Mouse (Mus musculus) midbrain, embryonic 10.5 days (tissue): Measurements from ENCODE around the gene Fkbp5. TPM values are rescaled to one million over a fixed set of nuclear protein-coding genes. Genes with fewer than 3 reads are reported as not detected.
A peak's percentile ranks its signal among the peaks of the same experiment; 100 is the strongest.

Source experiments
- DNase-seq: peaks from one replicate; pipeline ENCODE4 v3.0.0-alpha.2; 2017; ENCODE audit warnings: low spot score
- H3K27ac ChIP-seq: fragments of 300-500 bp; sonication (generic); replicated peaks from 2 replicates; pipeline ENCODE4 v1.5.1; 2016; ENCODE audit warnings: mild to moderate bottlenecking
- H3K27me3 ChIP-seq: fragments of 300-500 bp; sonication (generic); 2 replicates; pipeline ENCODE4 v1.6.1; 2016; ENCODE audit warnings: low read depth, mild to moderate bottlenecking; ENCODE audit not compliant: poor library complexity, severe bottlenecking
- H3K36me3 ChIP-seq: fragments of 300-500 bp; sonication (generic); 2 replicates; pipeline ENCODE4 v1.6.1; 2016; ENCODE audit warnings: mild to moderate bottlenecking, moderate library complexity
- H3K4me1 ChIP-seq: fragments of 300-500 bp; sonication (generic); 2 replicates; pipeline ENCODE4 v1.6.1; 2016
- H3K4me3 ChIP-seq: fragments of 300-500 bp; sonication (generic); 2 replicates; pipeline ENCODE4 v1.5.1; 2016; ENCODE audit warnings: mild to moderate bottlenecking, moderate library complexity
- H3K9me3 ChIP-seq: fragments of 300-500 bp; sonication (generic); replicated peaks from 2 replicates; pipeline ENCODE4 v1.6.1; 2016; ENCODE audit warnings: mild to moderate bottlenecking
- WGBS: fragments of 180-500 bp; shearing (Covaris S2); methylation state at CpG from one replicate; pipeline ENCODE4 v1.1.7; 2016; 5-methylcytosine and 5-hydroxymethylcytosine counted together
- polyA plus RNA-seq: library from polyadenylated mRNA; unstranded; fragments of >200 nt; fragmentation: Nextera tagmentation; extraction: Ambion mirVana; gene quantifications from 2 replicates; pipeline ENCODE4 v1.2.1, GENCODE M21; 2016

Fkbp5 gene
- polyA plus RNA-seq, 1 experiment from 2014 or later, result 31.9 TPM

GRCm38 (mm10) chr17:28511616-28512541 lies 5.4 kb downstream of the Fkbp5 start:
- peak overlapping the region; percentile 69 for H3K27ac ChIP-seq

GRCm38 (mm10) chr17:28510445-28511342 lies 6.6 kb downstream of the Fkbp5 start:
- 4% methylated on average over 28 of the region's 28 CpGs for WGBS
- DNase-seq, result no peak
- Histone ChIP-seq H3K27ac (peak overlapping the region; percentile 69), H3K36me3 (no peaks in the 10 kb centered on the region), H3K4me3 (peak overlapping the region; percentile 37), H3K9me3 (no peaks in the 10 kb centered on the region), H3K4me1 (peaks cover 64% of the 10 kb centered on the region), H3K27me3 (peaks cover 37% of the 10 kb centered on the region)

More at GRCm38 (mm10) chr17:28511616-28512541, 5.4 kb downstream of the Fkbp5 start:
- 23% methylated on average over 9 of the region's 9 CpGs for WGBS
- Histone ChIP-seq H3K27me3 (peaks cover 44% of the 10 kb centered on the region), H3K4me3 (peak overlapping the region; percentile 37), H3K4me1 (peaks cover 66% of the 10 kb centered on the region), H3K9me3 (no peaks in the 10 kb centered on the region), H3K36me3 (no peaks in the 10 kb centered on the region)
- peak; percentile 48 for DNase-seq

- H3K27me3 ChIP-seq, result peaks cover 21% of the 10 kb centered on the region
- H3K4me1 ChIP-seq, result peaks cover 43% of the 10 kb centered on the region
- H3K9me3 ChIP-seq, result no peaks in the 10 kb centered on the region
- 28% methylated on average over 5 of the region's 5 CpGs for WGBS
- H3K4me3 ChIP-seq, result no peak overlapping the region
- H3K27ac ChIP-seq, result peak overlapping the region; percentile 29; the same call in 1 of the 2 replicates
- no peak for DNase-seq
- H3K36me3 ChIP-seq, result no peaks in the 10 kb centered on the region
Measured at GRCm38 (mm10) chr17:28507496-28507895, 9.8 kb downstream of the Fkbp5 start.

GRCm38 (mm10) chr17:28506895-28507294 lies 10.4 kb downstream of the Fkbp5 start:
- Histone ChIP-seq H3K27me3 (peaks cover 16% of the 10 kb centered on the region), H3K4me1 (peaks cover 40% of the 10 kb centered on the region), H3K4me3 (no peak overlapping the region), H3K36me3 (no peaks in the 10 kb centered on the region), H3K9me3 (no peaks in the 10 kb centered on the region), H3K27ac (peak overlapping the region; percentile 29; the same call in 1 of the 2 replicates)
- WGBS, result 20% methylated on average over 5 of the region's 5 CpGs
- DNase-seq, result no peak

GRCm38 (mm10) chr17:28505591-28505990 lies 11.7 kb downstream of the Fkbp5 start:
- H3K27ac ChIP-seq, result no peak overlapping the region
- H3K27me3 ChIP-seq, result 0 out of 2 replicates have a peak, but pooled peaks cover 5% of the 10 kb centered on the region
- 91% methylated on average over 4 of the region's 4 CpGs for WGBS
- H3K4me3 ChIP-seq, result no peak overlapping the region
- DNase-seq, result no peak
- no peaks in the 10 kb centered on the region for H3K36me3 ChIP-seq
- peaks cover 27% of the 10 kb centered on the region for H3K4me1 ChIP-seq
- no peaks in the 10 kb centered on the region for H3K9me3 ChIP-seq

- no peak overlapping the region for H3K4me3 ChIP-seq
- H3K27me3 ChIP-seq, result 0 out of 2 replicates have a peak, but pooled peaks cover 5% of the 10 kb centered on the region
- DNase-seq, result no peak
- no peaks in the 10 kb centered on the region for H3K9me3 ChIP-seq
- 76% methylated on average over 6 of the region's 6 CpGs for WGBS
- no peaks in the 10 kb centered on the region for H3K36me3 ChIP-seq
- H3K27ac ChIP-seq, result no peak overlapping the region
- peaks cover 20% of the 10 kb centered on the region for H3K4me1 ChIP-seq
Measured at GRCm38 (mm10) chr17:28504182-28504581, 13.1 kb downstream of the Fkbp5 start.

GRCm38 (mm10) chr17:28502196-28502821 lies 15.0 kb downstream of the Fkbp5 start:
- WGBS, result 73% methylated on average over 7 of the region's 7 CpGs
- DNase-seq, result no peak
- no peaks in the 10 kb centered on the region for H3K9me3 ChIP-seq
- no peak overlapping the region for H3K27ac ChIP-seq
- 0 out of 2 replicates have a peak, but pooled peaks cover 5% of the 10 kb centered on the region for H3K27me3 ChIP-seq
- no peak overlapping the region for H3K4me3 ChIP-seq
- no peaks in the 10 kb centered on the region for H3K36me3 ChIP-seq
- peaks cover 15% of the 10 kb centered on the region for H3K4me1 ChIP-seq

- Histone ChIP-seq H3K4me3 (no peak overlapping the region), H3K27ac (no peak overlapping the region), H3K9me3 (peaks cover 8% of the 10 kb centered on the region; the same call in 1 of the 2 replicates), H3K4me1 (peaks cover 7% of the 10 kb centered on the region; the same call in 1 of the 2 replicates), H3K27me3 (no peaks in the 10 kb centered on the region), H3K36me3 (no peaks in the 10 kb centered on the region)
- no peak for DNase-seq
- 85% methylated on average over 3 of the region's 3 CpGs for WGBS
Measured at GRCm38 (mm10) chr17:28500465-28500864, 16.9 kb downstream of the Fkbp5 start.

GRCm38 (mm10) chr17:28499190-28499589 lies 18.1 kb downstream of the Fkbp5 start:
- no peaks in the 10 kb centered on the region for H3K27me3 ChIP-seq
- H3K27ac ChIP-seq, result no peak overlapping the region
- peaks cover 7% of the 10 kb centered on the region; the same call in 1 of the 2 replicates for H3K4me1 ChIP-seq
- H3K9me3 ChIP-seq, result peaks cover 8% of the 10 kb centered on the region; the same call in 1 of the 2 replicates
- no peak overlapping the region for H3K4me3 ChIP-seq
- DNase-seq, result no peak
- WGBS, result 80% methylated on average over 2 of the region's 2 CpGs
- no peaks in the 10 kb centered on the region for H3K36me3 ChIP-seq

- WGBS, result 97% methylated on average over 8 of the region's 8 CpGs
- Histone ChIP-seq H3K9me3 (peaks cover 8% of the 10 kb centered on the region; the same call in 1 of the 2 replicates), H3K36me3 (no peaks in the 10 kb centered on the region), H3K4me3 (no peak overlapping the region), H3K27ac (no peak overlapping the region), H3K4me1 (peaks cover 9% of the 10 kb centered on the region), H3K27me3 (no peaks in the 10 kb centered on the region)
- no peak for DNase-seq
Measured at GRCm38 (mm10) chr17:28495832-28496231, 21.5 kb downstream of the Fkbp5 start.

- Histone ChIP-seq H3K27ac (no peak overlapping the region), H3K4me1 (peaks cover 16% of the 10 kb centered on the region), H3K4me3 (no peak overlapping the region), H3K36me3 (no peaks in the 10 kb centered on the region), H3K9me3 (no peaks in the 10 kb centered on the region), H3K27me3 (no peaks in the 10 kb centered on the region)
- DNase-seq, result no peak
- WGBS, result 87% methylated on average over 14 of the region's 14 CpGs
Measured at GRCm38 (mm10) chr17:28491035-28491770, 26.1 kb downstream of the Fkbp5 start.
